Mouse (Mus musculus): ENCODE data around the gene Hs6st3. TPM values are rescaled to one million over a fixed set of nuclear protein-coding genes. Genes with fewer than 3 reads are reported as not detected.

The Hs6st3 gene
- polyA plus RNA-seq, 1 experiment from 2014 or later = not detected

- WGBS (ENCODE audit: insufficient replicate concordance) = 49% methylated on average over 2 of the region's 2 CpGs
- no peak for ATAC-seq (ENCODE audit: insufficient read depth)
- H3K27me3 ChIP-seq = no peaks in the 10 kb centered on the region
- H3K4me2 ChIP-seq = no peak overlapping the region
- H3K4me1 ChIP-seq (replicated peaks) = no peaks in the 10 kb centered on the region
- no peaks in the 10 kb centered on the region for H3K9me3 ChIP-seq (replicated peaks)
- H3K9ac ChIP-seq = no peak overlapping the region
- no peak overlapping the region for H3K27ac ChIP-seq (replicated peaks)
- no peak overlapping the region for H3K4me3 ChIP-seq (replicated peaks)
- H3K36me3 ChIP-seq (replicated peaks) = no peaks in the 10 kb centered on the region
Observed at GRCm38 (mm10) chr14:119656936-119657335, 518.8 kb downstream of the Hs6st3 start.

DNA sequence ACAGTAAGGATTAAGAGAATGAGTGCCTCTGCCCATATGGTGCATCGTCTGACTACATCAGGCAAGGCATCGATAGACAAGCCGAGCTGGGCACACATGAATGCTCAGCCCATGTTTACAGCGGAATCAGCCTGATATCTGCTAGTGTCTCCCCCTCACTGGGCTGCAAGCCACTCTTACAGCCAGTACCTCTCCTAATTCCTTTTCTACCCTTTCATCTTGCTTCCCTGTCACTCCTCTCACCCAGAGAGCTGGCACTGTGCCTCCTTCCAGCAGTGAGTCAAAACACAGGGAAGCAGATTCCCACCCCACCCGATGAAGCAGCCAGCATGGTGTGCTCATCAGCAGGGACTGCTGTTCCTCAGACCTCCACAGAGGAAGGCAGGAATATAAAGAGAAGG lies 527.6 kb downstream of the Hs6st3 start:
- Histone ChIP-seq H3K4me2 (no peak overlapping the region), H3K4me3 (replicated peaks) (no peak overlapping the region), H3K27me3 (no peaks in the 10 kb centered on the region), H3K4me1 (replicated peaks) (no peaks in the 10 kb centered on the region), H3K27ac (replicated peaks) (no peak overlapping the region), H3K36me3 (replicated peaks) (no peaks in the 10 kb centered on the region), H3K9me3 (replicated peaks) (no peaks in the 10 kb centered on the region), H3K9ac (no peak overlapping the region)
- 71% methylated on average over 5 of the region's 5 CpGs for WGBS (ENCODE audit: insufficient replicate concordance)
- no peak for ATAC-seq (ENCODE audit: insufficient read depth)

GRCm38 (mm10) chr14:119667421-119667820 lies 529.3 kb downstream of the Hs6st3 start:
- no peaks in the 10 kb centered on the region for H3K4me1 ChIP-seq (replicated peaks)
- no peaks in the 10 kb centered on the region for H3K9me3 ChIP-seq (replicated peaks)
- no peak overlapping the region for H3K4me2 ChIP-seq
- H3K4me3 ChIP-seq (replicated peaks) = no peak overlapping the region
- H3K27ac ChIP-seq (replicated peaks) = no peak overlapping the region
- ATAC-seq (ENCODE audit: insufficient read depth) = no peak
- H3K36me3 ChIP-seq (replicated peaks) = no peaks in the 10 kb centered on the region
- no peaks in the 10 kb centered on the region for H3K27me3 ChIP-seq
- no peak overlapping the region for H3K9ac ChIP-seq
- WGBS (ENCODE audit: insufficient replicate concordance) = 45% methylated on average over 1 of the region's 1 CpGs

DNA sequence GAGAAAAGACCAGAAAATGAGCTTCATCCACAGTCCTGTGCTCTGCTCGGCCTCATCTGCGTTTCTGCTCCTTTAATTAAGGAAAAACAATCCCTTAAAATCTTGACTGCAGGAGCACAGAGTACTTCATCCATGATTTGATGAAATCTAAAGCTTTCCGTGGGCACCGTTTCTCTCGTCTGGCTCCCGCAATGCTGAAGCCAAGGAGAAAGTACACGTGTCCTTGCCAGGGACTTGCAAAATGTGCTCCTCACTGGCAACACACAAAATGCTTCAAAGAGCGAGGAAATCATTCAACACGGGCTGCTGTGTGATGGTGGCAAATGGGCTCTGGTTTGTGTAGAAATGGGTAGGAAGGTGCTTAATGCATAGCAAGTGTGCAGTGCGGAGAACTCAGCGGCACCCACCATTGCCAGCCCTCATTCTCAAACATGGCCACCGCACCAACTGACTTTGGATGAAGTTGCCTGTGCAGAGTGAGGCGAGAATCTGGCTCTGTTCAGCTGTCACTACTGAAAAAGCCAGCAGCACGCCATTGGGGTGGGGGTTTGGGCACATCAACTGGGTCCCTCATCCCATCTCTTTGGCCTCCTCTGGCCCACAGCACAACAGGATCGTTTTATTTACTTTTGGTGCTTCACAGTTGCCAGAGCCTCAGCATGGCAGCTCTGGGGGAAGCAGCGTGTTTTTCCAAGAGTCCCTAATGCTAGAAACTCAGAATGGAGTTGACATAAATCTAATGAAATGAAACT lies 532.9 kb downstream of the Hs6st3 start:
- WGBS (ENCODE audit: insufficient replicate concordance) = 70% methylated on average over 16 of the region's 16 CpGs
- Histone ChIP-seq H3K36me3 (replicated peaks) (no peaks in the 10 kb centered on the region), H3K9me3 (replicated peaks) (no peaks in the 10 kb centered on the region)

DNA sequence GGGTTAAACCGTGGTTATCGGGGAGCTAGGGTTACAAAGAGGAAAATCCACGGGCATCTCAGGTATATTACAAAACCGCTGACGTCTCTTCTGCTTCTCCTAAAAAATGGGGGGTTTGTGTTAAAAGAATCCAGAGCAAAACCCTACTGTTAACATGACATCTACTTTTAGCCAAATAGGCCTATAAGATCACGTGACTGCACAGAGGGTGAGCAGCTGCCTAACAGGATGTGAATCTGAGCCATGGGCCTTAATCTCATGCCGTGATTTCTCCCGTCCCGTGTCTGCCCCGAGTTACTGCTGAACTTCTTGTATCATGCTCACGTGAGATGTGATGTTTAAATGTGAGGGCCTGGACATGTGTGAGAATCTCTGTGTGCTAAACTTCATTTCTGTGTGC lies 540.4 kb downstream of the Hs6st3 start:
- Histone ChIP-seq H3K4me1 (replicated peaks) (no peaks in the 10 kb centered on the region), H3K36me3 (replicated peaks) (no peaks in the 10 kb centered on the region), H3K9me3 (replicated peaks) (no peaks in the 10 kb centered on the region), H3K9ac (no peak overlapping the region), H3K27ac (replicated peaks) (no peak overlapping the region), H3K27me3 (no peaks in the 10 kb centered on the region), H3K4me2 (no peak overlapping the region), H3K4me3 (replicated peaks) (no peak overlapping the region)
- 65% methylated on average over 11 of the region's 11 CpGs for WGBS (ENCODE audit: insufficient replicate concordance)
- no peak for ATAC-seq (ENCODE audit: insufficient read depth)

More for the DNA sequence above, 532.9 kb downstream of the Hs6st3 start:
- ATAC-seq (ENCODE audit: insufficient read depth) = no peak
- Histone ChIP-seq H3K4me3 (replicated peaks) (no peak overlapping the region), H3K9ac (no peak overlapping the region), H3K4me2 (no peak overlapping the region), H3K4me1 (replicated peaks) (no peaks in the 10 kb centered on the region), H3K27ac (replicated peaks) (no peak overlapping the region), H3K27me3 (no peaks in the 10 kb centered on the region)

GRCm38 (mm10) chr14:119680052-119680451 lies 541.9 kb downstream of the Hs6st3 start:
- no peak for ATAC-seq (ENCODE audit: insufficient read depth)
- no peaks in the 10 kb centered on the region for H3K36me3 ChIP-seq (replicated peaks)
- H3K4me1 ChIP-seq (replicated peaks) = no peaks in the 10 kb centered on the region
- 61% methylated on average over 4 of the region's 4 CpGs for WGBS (ENCODE audit: insufficient replicate concordance)
- no peaks in the 10 kb centered on the region for H3K27me3 ChIP-seq
- H3K4me3 ChIP-seq (replicated peaks) = no peak overlapping the region
- no peak overlapping the region for H3K9ac ChIP-seq
- no peaks in the 10 kb centered on the region for H3K9me3 ChIP-seq (replicated peaks)
- no peak overlapping the region for H3K4me2 ChIP-seq
- H3K27ac ChIP-seq (replicated peaks) = no peak overlapping the region

DNA sequence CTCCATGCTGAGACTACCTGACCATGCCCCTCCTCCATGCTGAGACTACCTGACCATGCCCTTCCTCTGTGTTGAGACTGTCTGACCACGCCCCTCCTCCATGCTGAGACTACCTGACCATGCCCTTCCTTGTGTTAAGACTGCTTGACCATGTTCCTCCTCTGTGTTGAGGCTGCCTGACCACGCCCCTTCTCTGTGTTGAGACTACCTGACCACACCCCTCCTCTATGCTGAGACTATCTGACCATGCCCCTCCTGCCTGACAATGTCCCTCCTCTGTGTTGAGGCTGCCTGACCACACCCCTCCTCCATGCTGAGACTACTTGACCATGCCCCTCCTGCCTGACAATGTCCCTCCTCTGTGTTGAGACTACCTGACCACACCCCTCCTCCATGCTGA lies 549.7 kb downstream of the Hs6st3 start:
- H3K27me3 ChIP-seq = no peaks in the 10 kb centered on the region
- H3K4me2 ChIP-seq = no peak overlapping the region
- H3K4me3 ChIP-seq (replicated peaks) = no peak overlapping the region
- no peaks in the 10 kb centered on the region for H3K36me3 ChIP-seq (replicated peaks)
- ATAC-seq (ENCODE audit: insufficient read depth) = no peak
- no peaks in the 10 kb centered on the region for H3K4me1 ChIP-seq (replicated peaks)
- H3K27ac ChIP-seq (replicated peaks) = no peak overlapping the region
- no peak overlapping the region for H3K9ac ChIP-seq
- H3K9me3 ChIP-seq (replicated peaks) = no peaks in the 10 kb centered on the region
- 51% methylated on average over 2 of the region's 2 CpGs for WGBS (ENCODE audit: insufficient replicate concordance)

DNA sequence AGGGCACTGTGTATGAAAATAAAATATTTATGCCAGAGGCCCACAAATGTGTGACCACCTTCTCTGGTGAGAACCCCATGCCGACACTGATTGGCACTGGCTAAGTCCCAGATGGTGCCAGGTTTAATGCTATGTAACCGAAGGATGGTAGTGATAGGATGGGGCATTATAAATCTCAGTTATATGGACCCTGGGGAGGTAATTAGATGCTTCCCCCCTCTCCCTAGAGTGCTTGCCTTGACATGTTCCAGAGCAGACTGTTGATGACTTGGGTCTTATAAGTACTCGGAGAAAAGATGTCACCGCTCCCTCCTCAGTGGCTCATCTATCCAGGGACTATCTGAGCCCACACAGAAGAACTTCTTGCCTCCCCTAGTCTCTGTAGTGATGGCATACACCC lies 561.8 kb downstream of the Hs6st3 start:
- 73% methylated on average over 4 of the region's 4 CpGs for WGBS (ENCODE audit: insufficient replicate concordance)
- H3K9ac ChIP-seq = no peak overlapping the region
- H3K36me3 ChIP-seq (replicated peaks) = no peaks in the 10 kb centered on the region
- no peak overlapping the region for H3K4me3 ChIP-seq (replicated peaks)
- H3K4me1 ChIP-seq (replicated peaks) = no peaks in the 10 kb centered on the region
- no peaks in the 10 kb centered on the region for H3K9me3 ChIP-seq (replicated peaks)
- H3K27ac ChIP-seq (replicated peaks) = no peak overlapping the region
- no peaks in the 10 kb centered on the region for H3K27me3 ChIP-seq
- ATAC-seq (ENCODE audit: insufficient read depth) = no peak
- no peak overlapping the region for H3K4me2 ChIP-seq

- 44% methylated on average over 3 of the region's 3 CpGs for WGBS (ENCODE audit: insufficient replicate concordance)
- Histone ChIP-seq H3K9ac (no peak overlapping the region), H3K27ac (replicated peaks) (no peak overlapping the region), H3K4me3 (replicated peaks) (no peak overlapping the region), H3K4me2 (no peak overlapping the region), H3K36me3 (replicated peaks) (no peaks in the 10 kb centered on the region), H3K27me3 (no peaks in the 10 kb centered on the region), H3K4me1 (replicated peaks) (no peaks in the 10 kb centered on the region), H3K9me3 (replicated peaks) (no peaks in the 10 kb centered on the region)
- no peak for ATAC-seq (ENCODE audit: insufficient read depth)
Observed at GRCm38 (mm10) chr14:119714712-119715111, 576.6 kb downstream of the Hs6st3 start.

DNA sequence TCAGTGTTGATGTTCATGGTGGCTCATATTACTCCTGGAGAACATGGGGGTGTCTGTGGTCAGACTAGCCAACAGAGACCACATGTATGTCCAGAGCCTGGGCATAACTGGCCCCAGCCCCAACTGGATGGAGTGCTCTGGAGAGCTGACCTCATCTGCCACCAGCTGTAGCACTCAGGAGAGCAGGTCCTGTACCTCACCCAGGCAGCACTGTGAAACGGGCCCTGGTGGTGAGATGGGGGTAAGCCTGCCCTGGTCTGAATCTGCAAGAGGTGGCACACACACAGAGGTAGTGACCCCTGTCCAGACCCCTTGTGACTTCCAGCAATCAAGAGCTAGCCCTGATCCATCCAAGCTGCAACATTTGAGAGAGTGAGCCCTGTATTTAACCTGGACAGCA lies 579.2 kb downstream of the Hs6st3 start:
- no peak for ATAC-seq (ENCODE audit: insufficient read depth)
- no peaks in the 10 kb centered on the region for H3K4me1 ChIP-seq (replicated peaks)
- no peak overlapping the region for H3K4me3 ChIP-seq (replicated peaks)
- no peak overlapping the region for H3K27ac ChIP-seq (replicated peaks)
- no peak overlapping the region for H3K4me2 ChIP-seq
- no peak overlapping the region for H3K9ac ChIP-seq
- no peaks in the 10 kb centered on the region for H3K27me3 ChIP-seq
- H3K9me3 ChIP-seq (replicated peaks) = no peaks in the 10 kb centered on the region
- H3K36me3 ChIP-seq (replicated peaks) = no peaks in the 10 kb centered on the region
- 24% methylated on average over 1 of the region's 1 CpGs for WGBS (ENCODE audit: insufficient replicate concordance)

DNA sequence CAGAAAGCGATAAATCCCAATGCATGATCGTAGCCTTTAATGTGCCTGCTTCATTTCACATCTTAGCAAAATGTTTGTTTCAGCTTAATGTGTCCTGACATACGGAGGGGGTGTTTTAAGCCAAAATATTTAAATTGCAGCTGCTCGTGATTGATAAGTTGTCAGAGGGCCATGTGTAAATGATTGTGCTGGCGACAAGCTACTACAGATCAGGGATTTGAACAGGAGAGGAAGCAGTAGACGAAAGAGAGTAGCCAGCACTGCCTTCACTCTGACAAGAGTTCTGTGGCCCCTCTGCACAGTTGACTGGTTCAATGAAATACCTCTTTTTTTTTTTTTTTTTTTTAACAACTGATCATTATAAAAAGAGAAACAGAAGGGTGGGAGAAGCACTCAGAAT lies 587.0 kb downstream of the Hs6st3 start:
- Histone ChIP-seq H3K4me1 (replicated peaks) (no peaks in the 10 kb centered on the region), H3K27ac (replicated peaks) (no peak overlapping the region), H3K9ac (no peak overlapping the region), H3K27me3 (no peaks in the 10 kb centered on the region), H3K36me3 (replicated peaks) (no peaks in the 10 kb centered on the region), H3K9me3 (replicated peaks) (no peaks in the 10 kb centered on the region), H3K4me3 (replicated peaks) (no peak overlapping the region), H3K4me2 (no peak overlapping the region)
- 56% methylated on average over 6 of the region's 6 CpGs for WGBS (ENCODE audit: insufficient replicate concordance)
- no peak for ATAC-seq (ENCODE audit: insufficient read depth)

Measured in liver, embryonic 15.5 days (tissue).